Mouse (Mus musculus): ENCODE data around the gene Repin1.
"Not testable (repeated sequence)": the region's sequence is repeated elsewhere in the genome, so short reads cannot be mapped to it uniquely, and the experiment has no call there.

Gene Repin1

GRCm38 (mm10) chr6:48581257-48581656 is 12.4 kb upstream of the Repin1 start:
- no peak for DNase-seq

DNA sequence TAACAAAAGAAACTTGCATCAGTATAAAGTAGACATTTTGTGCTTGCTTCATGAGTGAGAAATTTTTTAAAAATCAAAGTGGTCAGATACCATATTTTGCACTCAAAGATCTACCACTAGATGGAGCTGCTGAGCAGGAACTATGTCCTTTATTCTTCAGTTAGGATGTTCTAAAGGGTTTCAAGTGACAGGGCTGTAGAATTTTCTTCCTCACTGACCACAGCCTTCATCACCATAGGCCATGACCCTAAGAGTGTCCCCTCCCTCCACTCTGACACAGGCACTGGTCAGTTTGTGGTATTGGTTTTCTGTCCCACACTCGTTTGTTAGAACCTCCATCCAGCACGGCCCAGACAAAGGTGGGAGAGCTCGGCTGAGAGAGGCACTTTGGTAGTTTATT is 11.6 kb upstream of the Repin1 start:
- no peak for DNase-seq

GRCm38 (mm10) chr6:48589194-48589750 is 4.4 kb upstream of the Repin1 start, which contains the start of gene Gm45021:
TSS of gene Gm45021 (plus strand) at chr6:48589610.
- no peak for DNase-seq

- DNase-seq, result no peak
Measured at GRCm38 (mm10) chr6:48591221-48591845, 2.4 kb upstream of the Repin1 start.

- DNase-seq, result no peak
Measured at GRCm38 (mm10) chr6:48591871-48592270, 1.8 kb upstream of the Repin1 start.

GRCm38 (mm10) chr6:48594043-48594738 is 508 bp downstream of the Repin1 start:
- DNase-seq, result peak in 1 of 2 experiments; percentile 55

DNA sequence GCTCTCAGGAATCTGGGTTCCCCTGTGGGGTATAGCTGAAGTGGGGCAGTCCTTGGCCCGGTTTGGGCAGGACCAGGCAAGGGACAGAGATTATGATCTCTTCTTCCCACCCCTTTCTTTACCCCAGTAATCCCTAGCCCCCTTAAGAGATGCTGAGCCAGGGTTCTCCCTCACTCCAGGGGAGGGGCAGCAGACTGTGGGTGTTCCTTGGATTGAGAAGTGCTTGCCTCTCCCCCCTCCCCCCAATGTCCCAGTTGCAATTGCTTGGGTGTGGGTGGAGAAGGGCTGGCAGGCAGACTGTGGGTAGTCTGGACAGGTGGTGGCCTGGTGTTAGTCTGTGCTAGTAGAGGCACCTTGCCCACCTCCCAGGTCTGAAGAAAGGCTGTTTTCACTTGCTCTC is 1.6 kb downstream of the Repin1 start:
- DNase-seq, result no peak

- DNase-seq, result no peak
Measured at GRCm38 (mm10) chr6:48596545-48597232, 3.0 kb downstream of the Repin1 start.

GRCm38 (mm10) chr6:48597233-48597625 is 3.5 kb downstream of the Repin1 start:
- no peak for DNase-seq

GRCm38 (mm10) chr6:48600594-48600993 is 6.9 kb downstream of the Repin1 start:
- DNase-seq, result no peak

GRCm38 (mm10) chr6:48601271-48602079 is 7.8 kb downstream of the Repin1 start, which contains the start of gene Zfp775:
TSS of gene Zfp775 (plus strand) at chr6:48602063.
- peak; percentile 96 to 98 for DNase-seq

DNA sequence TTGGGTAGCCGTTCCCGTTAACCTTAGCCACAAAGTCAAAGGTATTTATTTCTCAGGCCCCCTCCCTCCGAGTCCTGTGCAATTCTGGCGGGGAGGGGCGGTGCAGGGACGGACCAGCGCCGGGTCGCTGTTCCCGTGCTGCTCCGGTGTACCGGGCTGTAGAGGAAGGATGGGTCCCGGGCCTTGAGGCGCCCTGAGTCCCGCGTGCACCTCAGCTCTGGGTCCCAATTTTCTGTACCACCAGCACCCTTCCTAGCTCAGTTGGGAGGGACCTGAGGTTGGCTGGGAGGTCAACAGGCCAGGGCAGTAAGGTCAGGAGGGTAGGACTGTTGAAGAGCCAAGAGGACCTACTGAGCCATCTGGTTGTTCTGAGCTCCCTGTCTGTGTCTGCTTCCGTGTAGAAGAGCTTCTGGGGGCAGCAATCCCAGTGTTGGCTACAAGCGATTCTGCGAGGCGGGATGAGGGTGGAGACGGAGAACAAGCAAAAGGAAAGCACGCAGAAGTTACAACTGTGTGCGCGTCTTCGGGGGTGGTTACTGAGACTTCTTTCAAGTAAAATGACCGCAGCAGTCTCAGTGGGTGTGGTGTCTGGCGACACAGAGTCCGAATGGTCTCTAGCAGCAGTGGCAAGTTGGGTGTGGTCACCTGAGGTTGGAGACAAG is 8.5 kb downstream of the Repin1 start:
- peak; percentile 48 to 50 for DNase-seq

- no peak for DNase-seq
Measured at GRCm38 (mm10) chr6:48608124-48608523, 14.4 kb downstream of the Repin1 start.

- DNase-seq, result no peak
Measured at GRCm38 (mm10) chr6:48609512-48609911, 15.8 kb downstream of the Repin1 start.

DNA sequence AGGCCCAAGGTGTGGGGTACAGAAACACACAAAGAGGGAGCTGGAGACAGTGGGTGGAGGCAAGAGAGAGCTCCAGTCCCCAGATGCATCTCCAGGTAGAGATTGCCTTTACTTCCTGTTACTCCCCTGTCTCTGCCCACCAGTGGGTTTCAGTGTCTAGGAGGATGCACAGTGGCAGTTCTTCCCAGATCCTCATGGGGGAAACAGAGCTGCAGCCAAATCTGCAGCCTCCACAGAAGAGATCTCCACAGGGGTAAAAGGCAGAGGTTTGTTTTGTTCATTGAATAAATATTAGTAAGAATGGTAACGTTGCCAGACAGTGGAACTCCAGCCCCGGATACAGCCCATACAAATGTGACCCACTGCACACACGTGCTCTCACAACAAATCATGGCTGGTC is 17.0 kb downstream of the Repin1 start:
- peak in 1 of 2 experiments; percentile 24 for DNase-seq

- no peak for DNase-seq
Measured at GRCm38 (mm10) chr6:48613464-48613863, 19.8 kb downstream of the Repin1 start.

DNA sequence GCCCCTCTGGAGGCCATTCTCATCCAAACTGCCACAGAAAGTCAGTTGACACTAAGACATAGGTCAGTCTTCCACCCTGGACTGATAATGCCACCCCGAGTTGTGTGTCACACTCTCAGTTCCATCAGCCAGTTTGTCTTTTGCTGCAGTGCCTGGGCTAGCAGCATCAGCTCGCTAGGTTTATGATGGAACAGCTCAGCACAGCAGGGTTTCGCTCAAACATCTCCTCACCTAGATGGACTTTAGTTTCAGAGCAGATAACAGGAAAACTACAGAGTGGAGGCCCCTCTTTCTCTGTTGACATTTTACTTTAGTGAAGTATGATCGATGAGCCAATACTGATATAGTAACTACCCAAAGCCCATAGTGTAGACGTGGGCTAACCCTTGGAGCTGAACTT is 21.1 kb downstream of the Repin1 start:
- no peak for DNase-seq

DNA sequence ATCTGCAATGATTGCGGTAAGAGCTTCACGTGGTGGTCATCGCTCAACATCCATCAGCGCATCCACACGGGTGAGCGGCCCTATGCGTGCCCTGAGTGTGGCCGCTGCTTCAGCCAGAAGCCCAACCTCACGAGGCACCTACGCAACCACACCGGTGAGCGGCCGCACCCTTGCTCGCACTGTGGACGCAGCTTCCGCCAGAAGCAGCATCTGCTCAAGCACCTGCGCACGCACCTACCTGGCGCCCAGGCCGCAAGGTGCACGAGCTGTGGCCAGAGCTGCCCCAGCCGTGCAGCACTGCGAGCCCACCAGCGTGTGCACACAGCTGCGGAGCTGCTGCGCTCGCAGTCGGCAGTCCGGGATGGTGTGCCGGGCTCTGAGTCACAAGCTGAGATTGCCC is 26.3 kb downstream of the Repin1 start:
- no peak for DNase-seq

GRCm38 (mm10) chr6:48622186-48622843 is 28.6 kb downstream of the Repin1 start:
- not testable (repeated sequence) for DNase-seq

GRCm38 (mm10) chr6:48623460-48623859 is 29.8 kb downstream of the Repin1 start:
- no peak for DNase-seq

DNA sequence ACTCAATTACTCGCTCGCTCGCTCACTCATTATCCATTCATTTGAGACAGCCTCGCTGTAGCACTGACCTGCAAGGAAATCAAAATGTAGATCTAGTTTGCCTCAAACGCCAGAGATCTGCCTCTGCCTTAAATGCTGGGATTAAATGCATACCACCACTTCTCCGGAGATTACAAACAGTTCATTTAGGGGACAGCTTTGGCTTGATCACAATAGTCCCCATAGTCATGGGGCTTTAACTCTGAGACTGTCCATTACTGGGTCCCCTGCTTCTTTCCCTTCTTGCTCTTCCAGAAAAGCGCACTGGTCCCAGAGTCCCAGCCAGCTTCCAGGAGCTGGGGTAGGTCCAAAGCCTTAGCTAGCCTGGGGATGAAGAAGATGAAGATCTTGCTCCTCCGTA is 32.8 kb downstream of the Repin1 start, which contains the start of gene AI854703:
Gene AI854703, plus strand, starts transcription at position 301 of the 400 bp plus-strand sequence.
- DNase-seq, result no peak

Measured in lung, postnatal 4 days (tissue).